7 mouse cellular contexts compared by ENCODE assay signal in genomic region chr11:60729217-60729641, GRCm38 (mm10). TPM values are rescaled to one million over a fixed set of nuclear protein-coding genes. Genes with fewer than 3 reads are reported as not detected.
DNase-seq lines count a peak whose midpoint lies in the region; ATAC-seq and TF ChIP-seq lines count a peak whose summit lies in the region.

No protein-coding gene starts in this region.

- peak; percentile 11 for DNase-seq in thymus, postnatal 4 days
- no peak for DNase-seq in thymus, postnatal 10 days (ENCODE audit: low spot score in 2 of 2)
- DNase-seq in kidney, postnatal 0 days (ENCODE audit: low spot score) = no peak
- DNase-seq in midbrain, postnatal 0 days (ENCODE audit: low spot score) = no peak
- DNase-seq in right cerebral cortex, postnatal 4 days = no peak
- no peak for DNase-seq in cerebellum, postnatal 4 days (ENCODE audit: low spot score in 2 of 2)

- no peaks in the 10 kb centered on the region for H3K9me3 ChIP-seq in forebrain, embryonic 15.5 days
- no peaks in the 10 kb centered on the region for H3K9me3 ChIP-seq in kidney, postnatal 0 days (replicated peaks; ENCODE audit: low read length)
- H3K9me3 ChIP-seq in midbrain, postnatal 0 days (ENCODE audit: low read length) = no peaks in the 10 kb centered on the region

- H3K4me1 ChIP-seq in forebrain, embryonic 15.5 days = peaks cover 32% of the 10 kb centered on the region
- H3K4me1 ChIP-seq in kidney, postnatal 0 days (replicated peaks; ENCODE audit: insufficient read depth, low read length) = peaks cover 14% of the 10 kb centered on the region; the same call in 1 of the 2 replicates
- peaks cover 14% of the 10 kb centered on the region for H3K4me1 ChIP-seq in midbrain, postnatal 0 days (ENCODE audit: insufficient read depth, low read length)

- H3K27me3 ChIP-seq in forebrain, embryonic 15.5 days = no peaks in the 10 kb centered on the region
- H3K27me3 ChIP-seq in kidney, postnatal 0 days (ENCODE audit: insufficient read depth, low read length) = no peaks in the 10 kb centered on the region
- H3K27me3 ChIP-seq in midbrain, postnatal 0 days (ENCODE audit: insufficient read depth, low read length) = no peaks in the 10 kb centered on the region

- 0 out of 2 replicates have a peak overlapping the region, but pooled peaks have one; percentile 94 for H3K27ac ChIP-seq in forebrain, embryonic 15.5 days (replicated peaks)
- H3K27ac ChIP-seq in kidney, postnatal 0 days = no peak overlapping the region
- no peak overlapping the region; the same call in 1 of the 2 replicates for H3K27ac ChIP-seq in midbrain, postnatal 0 days (ENCODE audit: low read depth, low read length)

- H3K4me2 ChIP-seq in forebrain, embryonic 15.5 days (replicated peaks) = peak overlapping the region; percentile 70; the same call in 1 of the 2 replicates
- peak overlapping the region; percentile 69 for H3K4me2 ChIP-seq in kidney, postnatal 0 days (ENCODE audit: low read length)
- H3K4me2 ChIP-seq in midbrain, postnatal 0 days (ENCODE audit: low read depth, low read length, poor library complexity, severe bottlenecking) = peak overlapping the region; percentile 57

- no peak for ATAC-seq in forebrain, embryonic 15.5 days (replicated peaks)
- no peak for ATAC-seq in kidney, postnatal 0 days (replicated peaks; ENCODE audit: low FRiP score, low read depth)
- no peak for ATAC-seq in midbrain, postnatal 0 days (ENCODE audit: low FRiP score)

- H3K36me3 ChIP-seq in forebrain, embryonic 15.5 days = peaks cover 24% of the 10 kb centered on the region
- H3K36me3 ChIP-seq in kidney, postnatal 0 days (ENCODE audit: insufficient read depth, low read length) = peaks cover 13% of the 10 kb centered on the region
- H3K36me3 ChIP-seq in midbrain, postnatal 0 days (ENCODE audit: insufficient read depth, low read length) = peaks cover 33% of the 10 kb centered on the region

- peak overlapping the region; percentile 97; the same call in 1 of the 2 replicates for H3K4me3 ChIP-seq in forebrain, embryonic 15.5 days
- H3K4me3 ChIP-seq in kidney, postnatal 0 days (replicated peaks; ENCODE audit: low read depth, low read length) = no peak overlapping the region
- peak overlapping the region; percentile 89 for H3K4me3 ChIP-seq in midbrain, postnatal 0 days (ENCODE audit: low read depth, low read length)

- H3K9ac ChIP-seq in forebrain, embryonic 15.5 days (replicated peaks) = no peak overlapping the region
- H3K9ac ChIP-seq in kidney, postnatal 0 days (ENCODE audit: low read depth, low read length) = peak overlapping the region; percentile 64
- H3K9ac ChIP-seq in midbrain, postnatal 0 days (replicated peaks; ENCODE audit: low read length, poor library complexity, severe bottlenecking) = 0 out of 2 replicates have a peak overlapping the region, but pooled peaks have one; percentile 83

- WGBS in forebrain, embryonic 15.5 days = 75% methylated on average over 6 of the region's 6 CpGs
- WGBS in kidney, postnatal 0 days = 73% methylated on average over 6 of the region's 6 CpGs
- 80% methylated on average over 6 of the region's 6 CpGs for WGBS in midbrain, postnatal 0 days

- no peak for TF ChIP-seq CTCF in kidney, postnatal 0 days (IDR thresholded peaks at IDR 0.05; ENCODE audit: low read depth)
- no peak for TF ChIP-seq CTCF in midbrain, postnatal 0 days (IDR thresholded peaks at IDR 0.05)

RNA-seq across cellular contexts. Expression of gene Mief2, which starts 1.0 kb away (rescaled TPM):
- polyA plus RNA-seq in forebrain, embryonic 15.5 days (2015; fragmentation: Nextera tagmentation; extraction: Ambion mirVana) = 21.8 and 25.2 TPM in 2 replicates
- 14.1 and 14.5 TPM in 2 replicates for polyA plus RNA-seq in kidney, postnatal 0 days (2015; fragmentation: Nextera tagmentation; extraction: Ambion mirVana)
- total RNA-seq in midbrain, postnatal 0 days (2014; rRNA removed) = 36.6 and 37.9 TPM in 2 replicates
- polyA plus RNA-seq in midbrain, postnatal 0 days (2015; fragmentation: Nextera tagmentation; extraction: Ambion mirVana) = 24.0 and 25.3 TPM in 2 replicates

RNA-seq across cellular contexts. Expression of gene Flii, which starts 2.2 kb away (rescaled TPM):
- polyA plus RNA-seq in forebrain, embryonic 15.5 days (2015; fragmentation: Nextera tagmentation; extraction: Ambion mirVana) = 72.5 and 73.0 TPM in 2 replicates
- 53.4 and 56.8 TPM in 2 replicates for polyA plus RNA-seq in kidney, postnatal 0 days (2015; fragmentation: Nextera tagmentation; extraction: Ambion mirVana)
- total RNA-seq in midbrain, postnatal 0 days (2014; rRNA removed) = 64.9 and 92.7 TPM in 2 replicates
- polyA plus RNA-seq in midbrain, postnatal 0 days (2015; fragmentation: Nextera tagmentation; extraction: Ambion mirVana) = 42.7 and 46.0 TPM in 2 replicates

RNA-seq across cellular contexts. Expression of gene Llgl1, which starts 29.7 kb away (rescaled TPM):
- polyA plus RNA-seq in forebrain, embryonic 15.5 days (2015; fragmentation: Nextera tagmentation; extraction: Ambion mirVana) = 81.5 and 81.8 TPM in 2 replicates
- polyA plus RNA-seq in kidney, postnatal 0 days (2015; fragmentation: Nextera tagmentation; extraction: Ambion mirVana) = 26.4 and 31.0 TPM in 2 replicates
- 38.0 and 46.8 TPM in 2 replicates for total RNA-seq in midbrain, postnatal 0 days (2014; rRNA removed)
- polyA plus RNA-seq in midbrain, postnatal 0 days (2015; fragmentation: Nextera tagmentation; extraction: Ambion mirVana) = 25.8 and 26.8 TPM in 2 replicates

RNA-seq across cellular contexts. Expression of gene Top3a, which starts 47.9 kb away (rescaled TPM):
- 10.0 and 11.5 TPM in 2 replicates for polyA plus RNA-seq in forebrain, embryonic 15.5 days (2015; fragmentation: Nextera tagmentation; extraction: Ambion mirVana)
- 8.2 and 10.2 TPM in 2 replicates for polyA plus RNA-seq in kidney, postnatal 0 days (2015; fragmentation: Nextera tagmentation; extraction: Ambion mirVana)
- total RNA-seq in midbrain, postnatal 0 days (2014; rRNA removed) = 8.1 and 10.9 TPM in 2 replicates
- polyA plus RNA-seq in midbrain, postnatal 0 days (2015; fragmentation: Nextera tagmentation; extraction: Ambion mirVana) = 3.6 and 4.1 TPM in 2 replicates

RNA-seq across cellular contexts. Expression of gene Smcr8, which starts 48.1 kb away (rescaled TPM):
- 6.5 and 6.7 TPM in 2 replicates for polyA plus RNA-seq in forebrain, embryonic 15.5 days (2015; fragmentation: Nextera tagmentation; extraction: Ambion mirVana)
- 4.0 and 4.1 TPM in 2 replicates for polyA plus RNA-seq in kidney, postnatal 0 days (2015; fragmentation: Nextera tagmentation; extraction: Ambion mirVana)
- 14.2 and 18.1 TPM in 2 replicates for total RNA-seq in midbrain, postnatal 0 days (2014; rRNA removed)
- polyA plus RNA-seq in midbrain, postnatal 0 days (2015; fragmentation: Nextera tagmentation; extraction: Ambion mirVana) = 3.6 and 4.0 TPM in 2 replicates
